Mouse (Mus musculus) right cerebral cortex, postnatal 25 days (tissue): ENCODE measurements around the gene Stx5a.

Experiments used
- DNase-seq: peaks from one replicate; pipeline ENCODE4 v3.0.0; 2022

Gene Stx5a

DNA sequence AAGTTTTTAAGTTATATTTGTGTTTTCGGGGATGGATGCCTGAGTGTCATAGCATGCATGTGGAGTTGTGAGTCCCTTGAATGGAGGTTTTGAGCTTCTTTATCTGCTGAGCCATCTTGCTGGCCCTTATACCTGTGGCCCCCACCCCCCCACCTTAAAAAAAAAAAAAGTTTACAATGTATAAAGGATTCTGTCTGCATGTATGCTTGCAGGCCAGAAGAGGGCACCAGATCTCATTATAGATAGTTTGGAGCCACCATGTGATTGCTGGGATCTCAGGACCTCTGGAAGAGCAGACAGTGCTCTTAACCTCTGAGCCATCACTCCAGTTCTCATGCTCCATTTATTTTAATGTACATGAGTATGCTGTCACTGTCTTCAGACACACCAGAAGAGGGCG, 6.2 kb downstream of the Stx5a start:
- no peak for DNase-seq

DNA sequence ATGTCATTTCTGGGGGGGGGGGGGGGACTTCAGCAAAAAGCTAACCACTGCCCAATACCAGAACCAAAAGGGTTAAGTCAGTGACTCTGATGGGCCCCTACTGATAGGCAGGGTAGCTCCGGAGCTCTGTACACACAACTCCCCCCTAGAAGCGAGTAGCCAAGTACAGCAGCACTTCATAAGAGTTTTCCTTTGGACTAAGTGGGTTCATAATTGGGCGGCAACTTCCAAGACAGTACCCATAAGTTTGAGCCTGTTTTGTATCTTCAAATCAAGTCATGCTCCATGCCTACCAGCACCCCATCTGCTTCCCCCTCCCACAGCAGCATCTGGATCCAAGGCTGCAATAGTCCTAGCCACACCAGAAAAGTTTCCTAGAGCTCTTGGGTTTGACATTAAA, 14.4 kb downstream of the Stx5a start:
- no peak for DNase-seq

DNA sequence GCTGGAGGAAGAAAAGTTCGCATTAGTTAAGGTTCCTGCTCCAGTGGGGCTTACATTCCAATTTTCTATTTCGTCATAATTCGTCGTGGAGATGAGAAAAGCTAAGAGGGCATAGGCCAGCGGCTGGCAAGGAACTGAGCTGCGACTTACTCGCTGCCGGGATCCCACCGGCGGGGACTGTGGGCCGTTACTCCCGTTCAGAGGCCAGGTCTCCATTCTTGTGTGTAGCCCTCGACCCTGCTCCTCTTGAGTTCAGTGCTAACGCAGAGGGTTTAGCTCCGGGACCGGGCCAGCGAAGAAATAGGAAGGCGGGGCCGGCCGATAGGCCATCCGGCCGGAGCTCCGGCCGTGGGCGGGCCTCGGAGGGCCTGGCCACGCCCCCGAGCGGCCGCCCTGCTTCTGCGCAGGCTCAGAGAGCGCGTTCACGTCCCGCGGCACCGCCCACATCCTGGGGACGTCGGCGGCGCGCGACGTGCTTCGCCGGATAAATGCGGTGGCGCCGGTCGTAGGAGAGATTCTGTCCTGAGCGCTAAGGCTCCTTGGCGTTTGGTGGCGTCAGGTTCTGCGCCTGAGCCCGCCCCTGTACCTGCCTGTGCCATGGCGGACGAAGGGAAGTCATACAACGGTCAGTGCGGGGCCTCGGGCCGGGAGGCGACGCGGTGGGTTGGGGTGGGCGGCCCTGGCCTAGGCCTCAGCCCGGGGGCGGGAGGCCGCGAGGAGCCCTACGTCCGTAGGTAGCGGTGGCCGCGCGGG, 15.6 kb downstream of the Stx5a start, which contains the start of gene Nxf1:
Gene Nxf1, plus strand, starts transcription at position 439 of the 753 bp plus-strand sequence.
- DNase-seq = peak; percentile 95

DNA sequence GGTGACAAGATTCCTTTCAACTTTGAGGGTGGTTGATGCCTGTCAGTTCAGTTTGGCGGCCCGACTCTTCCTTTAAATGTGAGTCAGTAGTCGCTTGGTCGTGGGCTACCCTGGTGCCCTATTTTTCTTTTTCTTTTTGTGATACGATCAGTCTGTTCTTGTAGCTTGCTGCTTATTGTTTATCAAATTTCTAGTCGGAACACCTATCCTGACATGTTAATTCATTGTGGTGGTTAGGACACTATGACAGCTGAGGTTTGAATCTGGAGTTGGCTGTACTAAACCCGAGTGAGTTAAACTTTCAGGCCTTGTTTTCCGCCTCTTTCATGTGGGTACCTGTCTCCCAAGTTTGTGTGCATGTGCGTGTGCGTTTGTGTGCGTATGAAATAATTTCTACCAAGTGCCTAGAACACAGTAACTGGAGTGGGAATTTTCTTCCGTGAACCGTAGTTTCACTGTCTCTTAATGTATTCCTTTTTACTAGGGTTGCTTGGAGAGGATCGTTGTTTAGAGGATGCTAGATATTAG, 16.3 kb downstream of the Stx5a start:
- no peak for DNase-seq

DNA sequence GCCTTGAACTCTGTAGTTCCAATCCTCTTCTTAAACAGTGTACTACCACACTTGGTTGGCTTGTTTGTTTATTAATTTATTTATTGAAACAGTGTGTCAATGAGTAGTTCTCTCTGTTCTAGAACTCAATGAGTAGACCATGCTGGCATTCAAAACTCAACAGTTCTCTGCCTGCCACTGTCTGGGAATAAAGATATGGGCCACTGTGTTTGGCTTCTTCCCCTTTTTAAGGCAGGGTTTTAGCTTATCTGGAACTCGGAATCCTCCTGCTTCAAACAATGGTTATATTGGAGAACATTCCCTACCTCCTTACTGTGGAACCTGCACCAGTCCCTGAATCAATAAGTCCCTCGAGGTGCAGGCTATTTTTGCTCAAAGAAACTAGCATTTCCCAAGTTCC, 17.7 kb downstream of the Stx5a start:
- no peak for DNase-seq

DNA sequence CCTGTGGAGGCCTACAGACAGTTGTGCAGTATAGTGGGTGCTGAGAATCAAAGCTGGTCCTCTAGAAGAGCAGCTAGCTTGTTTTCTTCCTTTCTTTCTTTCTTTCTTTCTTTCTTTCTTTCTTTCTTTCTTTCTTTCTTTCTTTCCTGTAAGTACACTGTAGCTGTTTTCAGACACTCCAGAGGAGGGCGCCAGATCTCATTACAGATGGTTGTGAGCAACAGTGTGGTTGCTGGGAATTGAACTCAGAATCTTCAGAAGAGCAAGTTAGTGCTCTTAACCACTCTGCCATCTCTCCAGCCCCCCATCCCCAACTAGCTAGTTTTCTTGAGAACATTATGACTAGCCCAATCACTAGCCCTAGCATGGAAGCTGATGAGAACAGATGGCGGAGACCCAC, 19.5 kb downstream of the Stx5a start:
- DNase-seq = no peak

DNA sequence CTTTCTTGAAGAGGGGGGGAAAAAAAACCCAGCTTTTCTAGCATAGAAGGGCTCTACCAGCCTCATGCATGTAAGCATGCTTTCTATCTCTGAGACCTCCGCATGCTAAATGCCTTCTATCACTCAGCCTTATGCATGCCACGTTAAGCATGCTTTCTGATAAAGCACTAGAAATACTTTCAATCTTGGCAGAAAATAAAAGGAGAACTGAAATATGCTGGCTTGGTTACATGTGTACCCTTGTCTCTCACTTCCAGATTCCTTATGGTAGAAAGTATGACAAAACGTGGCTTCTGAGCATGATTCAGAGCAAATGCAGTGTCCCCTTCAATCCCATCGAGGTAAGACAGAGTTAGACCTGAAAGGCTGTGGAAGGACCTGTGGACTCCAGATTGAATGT, 22.1 kb downstream of the Stx5a start:
- no peak for DNase-seq

DNA sequence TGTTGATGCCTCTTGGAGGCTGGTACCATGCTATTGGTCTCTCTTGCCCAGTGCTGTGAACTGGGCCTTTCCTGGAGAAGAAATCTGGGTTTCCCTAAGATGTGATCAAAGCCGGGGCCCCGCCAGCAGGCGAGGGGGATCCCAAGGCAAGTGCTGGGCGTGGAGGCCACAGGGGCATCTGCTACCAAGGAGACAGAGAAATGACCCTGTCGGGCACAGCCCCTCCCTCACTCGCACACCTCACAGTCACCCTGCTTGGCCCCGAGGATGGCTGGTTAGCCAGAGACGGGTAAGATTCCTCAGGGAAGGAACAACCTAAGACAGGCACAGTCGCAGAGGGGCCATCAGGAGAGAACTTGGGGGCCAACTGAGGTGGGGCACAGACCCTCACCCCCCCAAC, 24.3 kb downstream of the Stx5a start:
- no peak for DNase-seq

DNA sequence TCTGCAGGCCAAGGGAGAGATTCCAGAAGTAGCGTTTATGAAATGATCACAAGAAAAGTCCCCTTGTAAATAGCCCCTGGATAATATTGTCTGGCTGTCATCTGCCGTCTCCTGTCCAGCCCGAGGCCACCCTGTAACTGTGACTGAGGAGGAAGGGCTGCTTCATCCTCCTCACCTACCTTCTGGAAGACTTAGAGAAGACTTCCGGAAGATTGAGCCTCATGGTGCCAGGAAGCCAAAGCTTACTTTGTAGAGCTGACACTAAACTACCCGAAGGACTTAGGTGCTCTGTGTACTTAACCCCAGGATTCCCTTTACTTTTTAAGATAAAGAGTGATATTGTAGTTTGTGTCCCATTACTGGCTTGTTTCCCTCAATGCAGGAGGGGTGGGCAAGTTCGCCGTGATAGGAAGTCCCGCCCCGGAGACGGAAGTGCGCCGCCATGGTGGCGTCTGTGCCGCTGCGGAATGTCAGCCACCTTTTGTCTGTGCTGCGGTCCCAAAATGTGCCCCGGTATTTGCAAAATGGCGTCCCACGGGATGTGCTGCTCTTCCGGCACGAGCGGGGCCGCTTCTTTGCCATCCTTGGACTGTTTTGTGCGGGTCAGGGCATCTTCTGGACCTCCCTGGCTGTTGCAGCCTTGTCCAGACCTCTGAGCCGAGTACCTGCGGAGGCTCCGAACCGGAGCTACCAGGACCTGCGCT, 29.5 kb downstream of the Stx5a start, which contains the start of gene Tmem223:
Gene Tmem223, plus strand, starts transcription at position 430 of the 704 bp plus-strand sequence.
- peak; percentile 79 for DNase-seq

DNA sequence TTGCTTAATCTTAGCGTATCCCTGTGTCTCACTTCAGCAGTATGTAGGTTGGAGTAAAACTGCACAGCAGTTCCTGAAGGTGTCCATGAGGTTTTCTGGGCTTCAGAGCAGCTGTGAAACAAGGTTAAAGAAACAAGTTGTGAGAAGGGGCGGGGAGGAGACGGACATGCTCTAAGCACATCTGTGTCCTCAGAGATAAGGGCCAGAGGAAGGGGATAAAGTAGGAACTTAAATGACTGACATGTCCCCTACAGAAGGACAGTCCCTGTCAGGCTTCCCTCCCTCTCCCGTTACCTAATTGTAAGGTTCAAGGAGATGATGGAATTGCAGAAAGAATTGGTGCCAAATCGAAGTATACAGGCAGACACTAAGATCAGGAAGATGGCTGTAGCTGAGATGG, 31.8 kb downstream of the Stx5a start:
- DNase-seq = no peak

DNA sequence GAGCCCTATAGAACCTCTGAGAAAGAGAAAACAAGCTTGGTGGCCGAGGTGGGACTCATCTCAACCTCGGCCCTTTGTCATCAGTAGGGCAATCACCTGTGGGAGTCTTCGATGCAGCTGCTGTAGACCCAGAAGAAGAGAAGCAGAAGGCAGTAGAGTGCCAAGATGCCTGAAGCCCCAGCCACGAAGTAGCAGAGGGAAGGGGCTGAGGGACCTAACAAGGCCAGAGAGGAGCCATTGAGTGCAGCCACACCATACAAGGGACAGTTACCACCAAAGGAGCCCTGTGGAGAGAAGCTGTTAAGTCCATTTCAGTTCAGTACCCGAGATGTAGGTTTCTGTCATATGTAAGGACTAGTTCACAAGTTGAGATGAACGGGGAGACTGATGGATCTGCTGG, 32.2 kb downstream of the Stx5a start:
- no peak for DNase-seq

DNA sequence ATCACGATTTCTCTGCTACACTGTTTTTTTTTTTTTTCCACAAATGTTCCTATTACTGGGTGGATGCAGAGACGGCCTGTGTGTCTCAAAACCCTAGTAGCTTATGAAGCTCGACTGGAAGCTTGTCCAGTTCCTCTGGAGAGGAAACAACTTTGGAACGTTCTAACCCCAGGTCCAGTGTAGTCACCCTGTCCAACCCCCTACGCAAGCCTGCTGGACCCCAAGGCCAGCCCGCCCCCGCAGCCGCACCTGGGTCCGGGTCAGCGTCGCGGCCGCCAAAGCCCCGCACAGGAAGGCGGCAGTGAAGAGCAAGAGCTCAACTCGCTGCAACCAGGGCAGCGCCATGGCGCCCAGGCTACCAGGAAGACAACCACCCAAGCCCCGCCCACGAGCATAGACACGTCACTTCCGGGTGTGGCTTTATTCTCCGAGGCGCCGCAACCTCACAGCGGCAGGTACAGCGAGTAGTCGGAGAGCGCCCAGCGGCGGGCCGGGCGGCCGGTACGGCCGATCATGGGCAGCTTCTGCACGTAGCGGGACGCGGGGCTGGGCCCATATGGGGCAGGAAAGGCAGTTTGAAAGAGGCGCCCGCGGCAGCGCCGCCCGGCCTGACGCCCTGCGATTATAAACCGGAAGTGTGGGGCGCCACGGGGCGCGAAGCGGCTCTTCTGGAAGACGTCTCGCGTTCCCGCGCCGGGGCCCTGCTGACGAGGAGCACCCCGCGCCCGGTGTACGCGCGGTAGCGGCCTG, 33.0 kb downstream of the Stx5a start, which contains the start of gene Tmem179b:
Gene Tmem179b, minus strand, starts transcription at position 382 of the 750 bp plus-strand sequence.
- peak; percentile 97 for DNase-seq

DNA sequence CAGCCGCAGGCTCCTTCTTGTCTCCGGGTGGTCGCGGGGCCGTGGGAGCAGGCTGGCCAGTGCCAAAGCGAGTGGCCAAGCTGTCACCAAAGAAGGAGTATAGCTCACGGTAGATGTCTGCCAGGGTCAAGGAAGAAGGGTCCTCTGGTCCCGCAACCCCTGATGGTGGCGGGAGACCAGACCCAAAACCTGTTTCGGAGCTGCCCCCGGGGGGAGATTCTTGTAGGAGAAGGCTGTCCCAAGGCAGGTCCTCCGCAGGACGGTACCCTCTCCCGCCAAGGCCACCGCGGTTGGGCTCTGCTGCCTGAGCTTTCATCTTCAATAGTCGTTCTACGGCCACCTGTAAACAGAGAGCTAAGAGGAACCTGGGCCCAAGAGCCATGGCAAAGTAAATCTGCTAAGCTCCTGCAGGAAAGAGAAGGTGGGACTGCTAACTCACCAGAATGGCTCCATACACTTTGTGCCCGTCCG, 33.8 kb downstream of the Stx5a start:
- DNase-seq = no peak

DNA sequence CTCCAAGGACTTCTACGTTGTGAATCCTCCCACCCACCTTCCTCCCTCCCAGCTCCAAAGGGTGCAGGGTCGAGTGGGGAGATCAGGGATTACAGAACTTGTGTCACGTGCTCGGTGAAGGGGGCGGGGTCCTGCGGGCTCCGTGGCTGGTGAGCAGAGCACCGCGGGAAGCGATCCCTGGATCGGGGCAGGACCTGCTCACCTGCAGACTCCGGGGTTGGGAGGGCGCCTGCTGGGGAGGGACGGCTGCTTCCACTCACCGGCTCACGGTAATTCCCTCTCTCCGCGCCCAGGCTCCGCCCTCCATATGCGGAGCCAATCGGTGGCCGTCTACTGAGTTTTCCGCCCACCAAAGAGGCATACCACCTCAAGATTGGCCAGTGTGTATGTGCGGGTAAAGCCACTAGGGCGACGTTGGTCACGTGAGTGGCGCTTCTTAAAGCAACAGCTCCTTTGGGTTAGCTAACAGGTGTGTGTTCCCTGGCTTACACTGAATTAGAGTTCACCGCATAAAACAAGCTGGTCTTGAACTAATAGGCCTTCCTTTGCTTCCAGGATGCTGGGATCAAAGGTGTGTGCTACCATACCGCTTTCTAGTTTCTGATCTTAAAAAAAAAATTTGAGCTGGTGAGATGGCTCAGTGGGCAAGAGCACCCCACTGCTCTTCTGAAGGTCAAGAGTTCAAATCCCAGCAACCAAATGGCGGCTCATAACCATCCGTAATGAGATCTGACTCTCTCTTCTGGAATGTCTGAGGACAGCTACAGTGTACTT, 45.0 kb downstream of the Stx5a start, which contains the start of gene Taf6l:
Gene Taf6l, minus strand, starts transcription at position 410 of the 774 bp plus-strand sequence.
- DNase-seq = peak; percentile 89

DNA sequence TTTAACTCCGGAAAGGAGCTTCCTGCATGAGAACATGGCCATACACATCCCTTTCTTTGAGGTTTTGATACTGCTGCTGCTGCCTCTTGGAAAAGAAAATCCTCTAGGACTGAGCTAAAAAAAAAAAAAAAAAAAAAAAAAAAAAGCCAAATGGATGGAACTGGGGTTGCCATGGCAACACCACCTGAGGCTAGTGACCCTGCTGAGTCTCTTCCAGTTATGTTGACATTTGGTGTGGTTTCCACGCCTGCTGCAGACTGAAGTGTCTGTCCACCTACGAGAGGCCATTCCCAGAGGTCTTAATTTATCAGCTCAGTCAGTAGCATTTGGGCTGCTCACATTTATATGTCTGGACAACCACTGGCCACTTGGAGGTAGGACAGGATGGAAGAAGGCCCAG, 47.3 kb downstream of the Stx5a start:
- DNase-seq = no peak

DNA sequence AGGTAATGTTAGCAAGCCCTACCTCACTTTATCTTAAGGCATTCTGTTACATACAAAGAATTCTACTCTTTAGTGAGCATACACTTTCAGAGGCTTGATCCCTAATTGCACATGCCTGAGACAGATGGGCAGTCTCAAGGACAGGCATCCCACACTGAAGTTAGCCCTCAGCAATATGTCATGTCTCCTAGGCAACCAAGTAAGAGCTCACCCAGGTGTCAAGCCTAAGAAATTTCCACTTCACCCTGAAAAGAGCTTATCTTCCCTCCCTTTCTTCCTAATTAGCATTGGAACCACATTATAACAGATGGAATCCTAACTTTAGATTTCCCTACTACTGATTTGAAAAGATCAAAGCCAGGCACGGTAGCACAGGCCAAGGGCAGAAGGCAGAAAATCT, 48.0 kb downstream of the Stx5a start:
- no peak for DNase-seq

DNA sequence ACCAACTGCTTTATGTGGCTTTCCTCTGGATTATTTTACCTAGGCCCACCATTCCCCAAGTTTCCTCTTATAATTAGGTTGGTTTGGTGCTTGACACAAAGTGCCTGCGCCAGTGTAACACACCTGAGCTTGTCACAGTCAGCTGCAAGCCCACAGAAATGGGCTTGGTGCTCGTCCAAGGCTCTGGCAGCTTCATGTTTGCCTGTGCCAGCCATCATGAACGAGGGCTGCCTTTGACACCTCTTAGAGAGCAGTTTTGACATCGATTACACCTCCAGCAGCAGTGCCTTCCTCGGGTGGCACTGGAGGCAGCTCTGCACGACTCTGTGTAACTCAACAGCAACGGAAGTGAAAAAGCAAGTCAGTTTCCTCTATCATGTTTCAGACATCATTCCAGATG, 49.0 kb downstream of the Stx5a start:
- no peak for DNase-seq

DNA sequence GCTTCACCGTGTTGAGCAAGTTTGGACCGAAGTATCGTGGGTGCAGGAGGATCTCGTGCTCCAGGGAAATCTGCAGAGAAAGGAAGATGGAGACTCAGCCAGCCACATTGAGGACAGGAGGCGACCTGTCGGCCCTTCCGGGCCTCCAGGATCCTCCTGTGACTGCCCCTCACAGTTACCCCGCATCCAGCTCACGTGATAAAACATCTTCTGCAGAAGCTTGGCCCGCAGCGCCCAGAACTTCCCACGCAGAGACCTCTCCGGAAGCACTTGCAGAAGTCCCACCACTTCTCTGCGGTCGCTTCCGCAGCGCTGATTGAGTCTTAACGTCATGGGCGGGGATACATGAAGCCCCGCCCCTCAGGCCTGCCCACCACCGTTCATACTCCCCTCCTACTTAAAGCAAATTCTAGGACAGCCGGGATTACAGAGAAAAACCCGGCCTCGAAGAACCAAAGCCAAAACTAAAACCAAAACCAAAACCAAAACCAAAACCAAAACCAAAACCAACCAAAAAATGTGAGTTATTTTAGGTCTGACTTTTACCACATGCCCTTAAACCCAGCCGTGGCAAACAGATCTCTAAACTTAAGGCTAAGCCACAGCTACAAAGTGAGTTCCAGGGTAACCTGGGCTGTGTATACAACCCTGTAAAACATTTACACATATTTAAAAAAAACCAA, 57.2 kb downstream of the Stx5a start, which contains the start of gene Polr2g:
Gene Polr2g, minus strand, starts transcription at position 314 of the 683 bp plus-strand sequence.
- DNase-seq = peak; percentile 86

DNA sequence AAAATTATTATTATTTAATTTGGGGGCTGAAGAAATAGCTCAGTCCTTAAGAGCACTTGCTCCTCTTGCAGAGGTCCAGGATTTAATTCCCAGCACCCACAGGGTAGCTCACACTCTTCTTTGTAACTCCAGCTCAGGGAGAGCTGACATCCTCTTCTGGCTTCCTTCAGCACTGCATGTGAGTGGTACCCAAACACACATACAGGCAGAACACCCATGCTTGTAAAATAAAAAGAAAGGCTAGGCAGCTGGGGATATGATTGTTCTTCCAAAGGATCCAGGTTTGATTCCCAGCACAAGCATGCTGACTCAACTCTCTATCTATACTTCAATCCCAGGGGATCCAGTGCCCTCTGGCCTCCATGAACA, 57.7 kb downstream of the Stx5a start:
- DNase-seq = no peak

DNA sequence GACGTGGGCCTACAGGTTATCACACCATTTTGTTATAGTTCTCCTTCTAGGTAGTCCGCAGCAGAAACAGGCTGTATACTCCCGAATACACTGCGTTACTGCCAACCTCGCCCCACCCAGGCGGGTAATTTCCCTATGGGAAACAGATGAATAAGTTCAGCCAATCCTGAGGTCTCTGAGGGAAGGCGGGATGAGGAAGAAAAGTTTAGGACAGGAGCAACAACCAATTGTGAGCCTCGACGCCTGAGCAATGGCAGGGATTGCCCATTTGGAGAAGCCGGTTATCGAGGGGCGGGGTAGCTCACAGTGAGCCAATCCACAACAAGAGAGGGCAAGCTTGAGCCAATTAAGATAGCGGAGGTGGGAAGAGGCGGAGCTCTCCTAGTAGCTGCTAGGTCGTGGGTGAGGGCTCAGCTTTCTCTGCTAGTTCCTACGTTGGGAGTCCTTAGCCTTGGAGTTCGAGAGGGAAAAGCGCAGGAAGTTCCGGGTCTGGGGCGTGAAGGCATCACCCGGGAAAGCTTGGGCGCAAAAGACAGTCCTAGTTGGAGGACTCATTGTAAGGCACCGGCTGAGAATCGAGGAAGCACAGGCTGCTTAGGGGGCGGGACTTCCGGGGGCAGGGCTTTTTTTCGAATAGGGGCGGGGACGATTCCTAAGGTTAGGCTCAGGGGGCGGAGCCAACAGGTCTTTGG, 61.1 kb downstream of the Stx5a start, which contains the start of gene Zbtb3:
Gene Zbtb3, plus strand, starts transcription at position 426 of the 692 bp plus-strand sequence.
- DNase-seq = peak; percentile 95
